Mouse (Mus musculus) small intestine, adult 2 months (tissue): ENCODE data around the gene Runx3. TPM values are rescaled to one million over a fixed set of nuclear protein-coding genes. Genes with fewer than 3 reads are reported as not detected.
A peak's percentile ranks its signal among the peaks of the same experiment; 100 is the strongest.

Experiments
- H3K27ac ChIP-seq: fragments of 200-500 bp; 2 replicates; pipeline ENCODE4 v1.5.1; 2012; ENCODE audit warnings: low read depth, low read length, control low read depth, inconsistent platforms; ENCODE audit not compliant: insufficient read depth
- H3K27me3 ChIP-seq: fragments of 200-500 bp; 2 replicates; pipeline ENCODE4 v1.6.1; 2012; ENCODE audit warnings: mild to moderate bottlenecking, moderate library complexity, low read length, inconsistent platforms; ENCODE audit not compliant: control insufficient read depth, insufficient read depth
- H3K36me3 ChIP-seq: fragments of 200-500 bp; 2 replicates; pipeline ENCODE4 v1.6.1; 2012; ENCODE audit warnings: mild to moderate bottlenecking, low read length, control low read depth, inconsistent platforms; ENCODE audit not compliant: control insufficient read depth, insufficient read depth
- H3K4me1 ChIP-seq: fragments of 200-500 bp; 2 replicates; pipeline ENCODE4 v1.6.1; 2012; ENCODE audit warnings: low read length, inconsistent platforms, mixed read lengths; ENCODE audit not compliant: control insufficient read depth, insufficient read depth, insufficient read length
- H3K4me3 ChIP-seq: fragments of 200-500 bp; 2 replicates; pipeline ENCODE4 v1.5.1; 2012; ENCODE audit warnings: low read depth, mild to moderate bottlenecking, control low read depth, inconsistent platforms, low read length, moderate library complexity
- CTCF ChIP-seq: fragments of 200-500 bp; IDR thresholded peaks from 2 replicates; pipeline ENCODE4 v1.5.1; 2012; ENCODE audit warnings: low read depth, mild to moderate bottlenecking, control low read depth, inconsistent platforms, low read length, moderate library complexity, mixed read lengths; ENCODE audit not compliant: insufficient replicate concordance, insufficient read length; ENCODE audit errors: extremely low read depth
- POLR2A ChIP-seq: fragments of 200-500 bp; IDR thresholded peaks from 2 replicates; pipeline ENCODE4 v1.6.1; 2012; ENCODE audit warnings: low read depth, mild to moderate bottlenecking, control low read depth, inconsistent platforms, low read length, moderate library complexity
- WGBS: fragments of 180-500 bp; shearing (Covaris S2); methylation state at CpG from one replicate; pipeline ENCODE4 v1.1.7; 2018; 5-methylcytosine and 5-hydroxymethylcytosine counted together
- polyA plus RNA-seq: library from polyadenylated mRNA; depleted of rRNA; stranded (reverse); fragments of >200 nt; gene quantifications from 2 replicates; pipeline ENCODE4 v1.2.3, GENCODE M21; 2012

Runx3 gene
- polyA plus RNA-seq, 1 experiment: 23.7 TPM

DNA sequence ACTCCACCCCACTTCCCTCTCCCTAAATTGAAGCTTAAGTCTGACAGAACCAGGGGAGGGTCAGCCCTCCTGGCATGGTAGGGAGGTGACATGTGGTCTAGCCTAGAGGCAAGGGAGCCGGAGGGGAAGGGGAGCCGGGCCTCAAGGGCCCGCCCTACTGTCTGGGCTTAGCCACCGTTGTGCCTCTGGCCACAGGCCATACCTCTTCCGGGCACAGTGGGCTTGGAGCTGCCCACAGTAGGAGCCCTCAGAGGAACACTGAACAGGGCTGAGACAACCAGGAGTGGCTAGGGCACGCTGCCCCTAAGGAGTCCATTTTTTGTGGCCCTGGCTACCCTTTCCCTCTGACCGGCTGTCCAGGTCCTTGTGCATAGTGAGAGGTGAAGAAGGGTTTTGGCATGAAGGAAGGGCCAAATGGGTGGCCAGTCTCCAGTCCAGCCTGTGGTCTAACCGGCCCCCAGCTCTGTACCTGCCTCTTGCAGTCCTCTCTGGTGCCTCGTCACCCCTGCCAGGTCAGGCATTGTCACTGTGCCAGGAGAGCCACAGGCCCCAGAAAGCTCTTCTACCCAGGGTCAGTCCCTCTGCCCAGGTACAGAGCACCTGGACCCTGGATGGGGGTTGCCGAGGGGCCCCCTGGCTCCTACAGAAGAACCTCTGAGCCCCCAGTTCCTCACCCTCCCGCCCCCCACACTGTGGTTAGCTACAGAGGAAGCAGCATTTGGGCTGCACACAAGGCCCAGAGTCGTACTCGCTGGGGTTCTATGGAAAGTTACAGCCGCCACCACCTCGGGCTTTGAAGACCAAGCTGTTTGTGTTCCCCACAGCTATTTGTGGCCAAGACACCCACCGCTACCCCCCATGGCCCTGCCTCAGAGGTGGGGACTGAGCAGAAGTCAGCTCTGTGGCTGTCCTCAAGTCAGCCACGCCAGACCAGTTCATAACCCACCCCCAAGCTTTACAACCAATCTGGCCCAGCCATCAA is 22.3 kb upstream of the Runx3 start:
- WGBS: 72% methylated on average over 17 of the region's 17 CpGs
- H3K27me3 ChIP-seq: no peaks in the 10 kb centered on the region
- TF ChIP-seq POLR2A: no peak
- no peaks in the 10 kb centered on the region for H3K36me3 ChIP-seq
- no peaks in the 10 kb centered on the region; the same call in none of the 2 replicates for H3K4me1 ChIP-seq
- no peak overlapping the region for H3K27ac ChIP-seq
- H3K4me3 ChIP-seq: no peak overlapping the region

DNA sequence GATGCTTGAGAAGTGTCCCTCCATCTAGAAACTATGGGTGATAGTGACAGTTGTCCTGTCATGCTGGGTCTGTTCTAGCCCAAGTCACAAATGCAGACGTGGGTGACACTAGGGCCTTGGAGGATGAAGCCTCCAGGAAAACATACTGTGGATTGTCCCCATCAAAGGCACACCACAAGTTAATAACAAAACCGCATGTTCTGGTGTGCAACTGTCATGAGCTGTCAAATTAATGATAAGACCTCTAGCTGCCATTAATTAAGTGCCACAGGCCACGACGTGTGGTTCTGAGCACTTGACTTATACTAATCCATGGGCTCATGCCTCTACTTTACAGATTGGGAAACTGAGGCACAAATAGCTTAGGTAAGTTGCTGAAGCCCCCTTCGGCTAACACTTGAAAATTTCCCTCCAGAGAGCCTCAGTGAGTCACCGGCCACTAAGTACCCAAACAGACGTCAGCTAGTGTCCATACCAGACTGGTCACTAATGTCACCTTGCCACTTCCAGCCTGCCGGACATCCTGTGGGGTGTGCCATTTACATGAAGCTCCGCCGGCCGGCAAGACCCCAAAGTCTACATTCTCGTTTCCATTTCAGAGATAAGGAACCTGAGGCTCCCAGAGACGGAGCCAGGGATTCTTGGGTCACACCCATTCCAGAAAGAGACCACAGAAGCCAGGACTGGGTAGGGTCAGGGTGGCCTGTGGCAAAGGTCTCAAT is 18.3 kb upstream of the Runx3 start:
- Histone ChIP-seq H3K27ac (peak overlapping the region; percentile 41), H3K4me3 (no peak overlapping the region), H3K27me3 (no peaks in the 10 kb centered on the region), H3K4me1 (no peaks in the 10 kb centered on the region; the same call in none of the 2 replicates), H3K36me3 (no peaks in the 10 kb centered on the region)
- WGBS: 44% methylated on average over 13 of the region's 13 CpGs
- TF ChIP-seq POLR2A (no peak), CTCF (no peak)

DNA sequence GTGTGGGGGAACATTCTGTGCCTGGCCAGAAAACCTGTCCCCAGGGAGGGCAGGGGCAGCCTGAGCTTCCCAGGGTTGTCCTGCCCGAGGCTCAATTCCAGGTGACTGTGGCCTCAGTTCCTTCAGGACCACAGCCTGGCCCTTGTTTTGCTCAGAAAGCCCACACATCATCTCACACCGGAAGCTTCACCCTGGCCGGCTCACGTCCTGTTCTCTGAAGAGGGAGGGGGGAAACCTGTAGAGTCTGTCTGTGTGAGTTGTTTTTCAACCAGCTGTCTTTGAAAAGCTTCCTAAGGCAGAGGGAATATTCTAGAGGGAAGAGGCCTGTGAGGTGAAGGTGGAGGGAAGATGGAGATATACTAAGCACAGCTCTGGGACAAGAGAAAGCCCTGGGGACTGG is 17.7 kb upstream of the Runx3 start:
- Histone ChIP-seq H3K27ac (peak overlapping the region; percentile 41), H3K4me3 (no peak overlapping the region), H3K36me3 (no peaks in the 10 kb centered on the region), H3K4me1 (no peaks in the 10 kb centered on the region; the same call in none of the 2 replicates), H3K27me3 (no peaks in the 10 kb centered on the region)
- WGBS: 24% methylated on average over 4 of the region's 4 CpGs
- TF ChIP-seq CTCF (no peak), POLR2A (no peak)

DNA sequence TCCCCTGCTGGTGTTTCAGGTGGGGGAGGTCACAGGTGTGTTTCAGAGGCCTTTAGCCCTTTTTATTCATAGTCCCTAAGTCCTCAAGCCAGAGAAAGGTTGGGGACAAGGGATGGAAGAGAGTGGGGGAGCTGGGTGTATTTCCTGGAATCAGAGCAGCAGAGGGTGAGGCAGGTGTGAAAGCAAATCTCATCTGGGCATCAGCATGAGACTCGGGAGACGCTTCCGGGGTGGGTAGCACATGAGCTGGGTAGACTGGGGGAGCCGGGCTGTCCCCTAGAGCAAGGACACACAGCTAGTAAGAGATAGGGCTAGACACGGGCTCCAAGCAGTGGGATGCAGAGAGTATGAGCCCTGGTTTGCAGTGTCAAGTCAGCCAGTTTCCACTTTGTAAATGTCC is 16.7 kb upstream of the Runx3 start:
- Histone ChIP-seq H3K27me3 (no peaks in the 10 kb centered on the region), H3K4me3 (no peak overlapping the region), H3K4me1 (no peaks in the 10 kb centered on the region; the same call in 1 of the 2 replicates), H3K27ac (no peak overlapping the region), H3K36me3 (no peaks in the 10 kb centered on the region)
- TF ChIP-seq POLR2A (no peak), CTCF (no peak)
- WGBS: 25% methylated on average over 5 of the region's 5 CpGs

DNA sequence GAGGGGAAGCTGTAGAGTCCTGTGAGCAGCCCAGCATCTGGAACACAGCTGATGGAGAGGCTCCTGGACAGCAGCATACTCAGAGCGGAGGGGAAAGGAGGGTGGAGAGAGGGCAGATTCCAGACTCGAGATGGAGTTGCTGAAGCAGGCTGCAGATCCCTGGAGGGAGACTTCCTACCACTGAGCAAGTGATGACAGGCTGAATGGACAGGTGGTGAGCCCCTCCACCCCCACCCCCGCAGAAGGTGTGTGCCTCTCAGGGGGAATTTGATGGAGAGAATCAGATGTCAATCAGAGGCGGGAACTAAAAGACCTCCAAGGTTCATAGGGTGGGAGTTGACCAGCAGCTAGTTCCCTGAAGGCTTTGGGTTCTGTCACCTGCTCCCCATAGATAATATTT is 13.5 kb upstream of the Runx3 start:
- TF ChIP-seq POLR2A: no peak
- no peaks in the 10 kb centered on the region for H3K27me3 ChIP-seq
- H3K4me1 ChIP-seq: 0 out of 2 replicates have a peak, but pooled peaks cover 2% of the 10 kb centered on the region
- 43% methylated on average over 4 of the region's 4 CpGs for WGBS
- no peaks in the 10 kb centered on the region for H3K36me3 ChIP-seq
- no peak overlapping the region for H3K4me3 ChIP-seq
- no peak overlapping the region for H3K27ac ChIP-seq

DNA sequence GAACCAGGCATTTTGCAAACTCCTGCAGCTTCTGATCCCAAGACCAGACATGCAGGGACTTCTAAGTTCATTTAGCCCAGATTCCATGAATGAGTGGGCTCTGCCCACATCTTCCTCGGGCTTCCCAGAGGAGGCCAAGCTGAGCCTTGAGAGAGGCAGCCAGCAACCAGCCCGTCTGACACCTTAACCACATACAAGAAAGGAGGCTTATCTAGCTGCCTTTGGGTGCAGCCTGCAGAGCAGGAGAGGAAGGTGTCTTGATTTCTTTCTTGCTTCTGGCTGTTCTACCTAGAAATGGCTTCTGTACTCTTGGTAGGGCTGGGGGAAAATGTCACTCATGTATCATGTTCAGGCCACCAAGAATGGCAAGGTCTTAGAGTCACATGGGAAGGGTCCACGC is 11.8 kb upstream of the Runx3 start:
- no peaks in the 10 kb centered on the region for H3K27me3 ChIP-seq
- no peak overlapping the region for H3K27ac ChIP-seq
- H3K36me3 ChIP-seq: no peaks in the 10 kb centered on the region
- whole genome bisulfite sequencing: 65% methylated on average over 3 of the region's 3 CpGs
- H3K4me3 ChIP-seq: no peak overlapping the region
- 0 out of 2 replicates have a peak, but pooled peaks cover 2% of the 10 kb centered on the region for H3K4me1 ChIP-seq
- TF ChIP-seq CTCF: no peak
- no peak for TF ChIP-seq POLR2A

DNA sequence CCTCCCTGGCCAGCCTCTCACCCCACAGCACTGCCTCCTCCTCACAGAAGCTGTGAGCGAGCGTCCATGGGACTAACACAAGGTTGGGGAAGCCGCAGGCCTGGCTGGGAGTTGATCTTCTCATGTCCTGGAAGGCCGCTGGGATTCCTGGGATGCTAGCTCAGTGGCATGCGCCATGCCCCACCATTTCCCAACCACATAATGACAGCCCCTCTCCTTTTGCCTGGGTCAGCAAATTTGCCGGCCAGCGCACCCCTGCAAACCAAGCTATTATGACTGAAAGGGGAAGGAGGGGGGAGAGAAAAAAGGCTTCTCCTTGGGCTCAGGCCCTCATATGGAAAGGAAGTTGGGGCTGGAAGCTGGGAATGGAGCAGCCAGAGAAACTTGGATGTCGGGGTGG is 6.8 kb upstream of the Runx3 start:
- TF ChIP-seq CTCF (no peak), POLR2A (no peak)
- Histone ChIP-seq H3K4me3 (no peak overlapping the region), H3K27ac (no peak overlapping the region), H3K36me3 (no peaks in the 10 kb centered on the region), H3K27me3 (no peaks in the 10 kb centered on the region), H3K4me1 (0 out of 2 replicates have a peak, but pooled peaks cover 2% of the 10 kb centered on the region)
- WGBS: 95% methylated on average over 8 of the region's 8 CpGs
